Mouse (Mus musculus) ES-CJ7 (cell line): ENCODE data around the gene Hdc.
A peak's percentile ranks its signal among the peaks of the same experiment; 100 is the strongest.

ENCODE experiments used
- DNase-seq: peaks from one replicate; pipeline ENCODE4 v3.0.0; 2011; ENCODE audit warnings: low read depth, low spot score

Hdc gene

GRCm38 (mm10) chr2:126552357-126553290 is 66.5 kb downstream of the Hdc start, which contains the start of gene Slc27a2:
TSS of gene Slc27a2 (plus strand) at chr2:126552407.
- DNase-seq = peak; percentile 82

- no peak for DNase-seq
Observed at GRCm38 (mm10) chr2:126551896-126552295, 67.2 kb downstream of the Hdc start.

- DNase-seq = no peak
Observed at GRCm38 (mm10) chr2:126551244-126551890, 67.7 kb downstream of the Hdc start.

- no peak for DNase-seq
Observed at GRCm38 (mm10) chr2:126549681-126550080, 69.4 kb downstream of the Hdc start.

- no peak for DNase-seq
Observed at GRCm38 (mm10) chr2:126546392-126546791, 72.7 kb downstream of the Hdc start.

- DNase-seq = no peak
Observed at GRCm38 (mm10) chr2:126545297-126545696, 73.8 kb downstream of the Hdc start.
